Comparison of ENCODE assay signal across 12 mouse cellular contexts in the genomic region with DNA sequence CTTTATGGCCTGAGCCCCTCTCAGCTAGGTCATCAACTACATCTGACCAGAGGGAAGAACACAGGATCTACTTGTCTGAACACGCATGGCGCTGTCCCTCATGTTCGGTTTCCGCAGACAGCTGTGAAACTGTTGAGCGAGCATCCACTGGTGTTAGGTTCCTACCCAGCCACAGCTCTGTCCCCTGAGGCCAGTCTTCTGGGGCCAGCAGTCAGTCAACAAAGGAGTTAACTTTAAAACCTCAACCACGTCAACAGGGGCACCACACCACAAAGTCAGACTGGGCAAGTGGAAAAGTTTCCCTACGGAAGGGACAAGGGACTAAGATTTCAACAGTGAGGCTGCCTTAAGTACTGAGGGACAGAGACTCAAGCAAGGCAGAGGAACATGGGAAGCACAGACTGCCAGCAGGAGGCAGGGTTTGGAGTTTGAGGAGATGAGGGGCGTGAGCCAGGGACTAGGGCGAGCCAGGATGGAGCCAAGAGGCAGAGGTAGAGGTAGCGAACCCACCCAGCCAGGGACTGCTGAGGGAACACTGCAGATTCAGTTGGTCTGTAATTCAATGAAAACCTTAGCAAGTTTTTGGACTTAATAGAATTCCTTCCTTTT. TPM values are rescaled to one million over a fixed set of nuclear protein-coding genes. Genes with fewer than 3 reads are reported as not detected.
DNase-seq lines count a peak whose midpoint lies in the region; ATAC-seq and TF ChIP-seq lines count a peak whose summit lies in the region.
"Had no signal": no experiment of that assay in that cellular context is flagged by ENCODE, and none has a peak within 500 bp of the region (broad histone marks: within the 10 kb centered on the region; RNA-seq: fewer than 3 reads in every experiment).

No protein-coding gene starts in this region.

- 52% methylated on average over 10 of the region's 10 CpGs for WGBS in kidney, adult 2 months
- 81% methylated on average over 10 of the region's 10 CpGs for WGBS in midbrain, postnatal 0 days
- WGBS in midbrain, embryonic 10.5 days = 78% methylated on average over 10 of the region's 10 CpGs
- 52% methylated on average over 10 of the region's 10 CpGs for WGBS in embryonic facial prominence, embryonic 12.5 days
- whole genome bisulfite sequencing in stomach, postnatal 0 days = 61% methylated on average over 10 of the region's 10 CpGs

- no peaks in the 10 kb centered on the region for H3K27me3 ChIP-seq in kidney, adult 2 months (replicated peaks; ENCODE audit: control insufficient read depth, insufficient read depth, low read length)
- no peaks in the 10 kb centered on the region for H3K27me3 ChIP-seq in midbrain, postnatal 0 days (ENCODE audit: insufficient read depth, low read length)
- no peaks in the 10 kb centered on the region for H3K27me3 ChIP-seq in midbrain, embryonic 10.5 days (ENCODE audit: low read depth, poor library complexity, severe bottlenecking)
- H3K27me3 ChIP-seq in embryonic facial prominence, embryonic 12.5 days = no peaks in the 10 kb centered on the region
- H3K27me3 ChIP-seq in stomach, postnatal 0 days (ENCODE audit: control insufficient read depth, insufficient read depth, low read length) = no peaks in the 10 kb centered on the region
- H3K27me3 ChIP-seq: hindbrain, embryonic 13.5 days had no signal

- H3K4me2 ChIP-seq in midbrain, postnatal 0 days (ENCODE audit: low read depth, low read length, poor library complexity, severe bottlenecking) = no peak overlapping the region
- H3K4me2 ChIP-seq in embryonic facial prominence, embryonic 12.5 days (replicated peaks) = no peak overlapping the region
- H3K4me2 ChIP-seq in stomach, postnatal 0 days (replicated peaks; ENCODE audit: low read depth) = no peak overlapping the region; the same call in 1 of the 2 replicates
- H3K4me2 ChIP-seq: hindbrain, embryonic 13.5 days had no signal

- no peak for TF ChIP-seq EP300 in stomach, postnatal 0 days (optimal IDR thresholded peaks at IDR 0.05)

- H3K4me3 ChIP-seq in kidney, adult 2 months (ENCODE audit: insufficient read depth, low read depth, low read length) = no peak overlapping the region
- H3K4me3 ChIP-seq in midbrain, postnatal 0 days (ENCODE audit: low read depth, low read length) = no peak overlapping the region
- no peak overlapping the region for H3K4me3 ChIP-seq in midbrain, embryonic 10.5 days
- no peak overlapping the region for H3K4me3 ChIP-seq in embryonic facial prominence, embryonic 12.5 days
- no peak overlapping the region for H3K4me3 ChIP-seq in stomach, postnatal 0 days (ENCODE audit: low read depth, low read length)
- H3K4me3 ChIP-seq: forebrain, embryonic 10.5 days; hindbrain, embryonic 13.5 days had no signal

- no peaks in the 10 kb centered on the region for H3K9me3 ChIP-seq in midbrain, postnatal 0 days (ENCODE audit: low read length)
- H3K9me3 ChIP-seq in midbrain, embryonic 10.5 days (replicated peaks) = no peaks in the 10 kb centered on the region
- H3K9me3 ChIP-seq in embryonic facial prominence, embryonic 12.5 days = no peaks in the 10 kb centered on the region
- H3K9me3 ChIP-seq in stomach, postnatal 0 days (ENCODE audit: control insufficient read depth, low read length) = no peaks in the 10 kb centered on the region
- H3K9me3 ChIP-seq: forebrain, embryonic 10.5 days; hindbrain, embryonic 13.5 days had no signal

- no peak for TF ChIP-seq POLR2A in kidney, adult 2 months (IDR thresholded peaks at IDR 0.05; ENCODE audit: low read depth, low read length)

- peak; percentile 9 for DNase-seq in kidney, adult 2 months
- DNase-seq in kidney, postnatal 14 days = no peak
- no peak for DNase-seq in midbrain, postnatal 0 days (ENCODE audit: low spot score)
- DNase-seq in midbrain, embryonic 10.5 days (ENCODE audit: low spot score) = no peak
- DNase-seq in stomach, postnatal 0 days (ENCODE audit: low spot score) = no peak
- DNase-seq: cerebellum, adult 8-10 months; right cerebral cortex, postnatal 4 days; thymus, postnatal 25 days had no signal

- peak overlapping the region; percentile 30 for H3K27ac ChIP-seq in kidney, adult 2 months (ENCODE audit: insufficient read depth, low read depth, low read length)
- H3K27ac ChIP-seq in midbrain, postnatal 0 days (ENCODE audit: low read depth, low read length) = no peak overlapping the region
- H3K27ac ChIP-seq in midbrain, embryonic 10.5 days (replicated peaks) = no peak overlapping the region
- H3K27ac ChIP-seq in embryonic facial prominence, embryonic 12.5 days = peak overlapping the region; percentile 36; the same call in 1 of the 2 replicates
- H3K27ac ChIP-seq in stomach, postnatal 0 days (replicated peaks) = no peak overlapping the region
- H3K27ac ChIP-seq: forebrain, embryonic 10.5 days; hindbrain, embryonic 13.5 days had no signal

- H3K36me3 ChIP-seq in kidney, adult 2 months (ENCODE audit: control insufficient read depth, insufficient read depth, low read length) = no peaks in the 10 kb centered on the region
- no peaks in the 10 kb centered on the region for H3K36me3 ChIP-seq in midbrain, postnatal 0 days (ENCODE audit: insufficient read depth, low read length)
- no peaks in the 10 kb centered on the region for H3K36me3 ChIP-seq in midbrain, embryonic 10.5 days
- H3K36me3 ChIP-seq in embryonic facial prominence, embryonic 12.5 days = no peaks in the 10 kb centered on the region
- no peaks in the 10 kb centered on the region for H3K36me3 ChIP-seq in stomach, postnatal 0 days (ENCODE audit: control insufficient read depth, insufficient read depth, low read length)
- H3K36me3 ChIP-seq: forebrain, embryonic 10.5 days; hindbrain, embryonic 13.5 days had no signal

- no peak for ATAC-seq in midbrain, postnatal 0 days (ENCODE audit: low FRiP score)
- ATAC-seq in embryonic facial prominence, embryonic 12.5 days (ENCODE audit: insufficient number of reproducible peaks, insufficient read depth, low FRiP score, low TSS enrichment) = no peak
- no peak for ATAC-seq in stomach, postnatal 0 days (ENCODE audit: low FRiP score, low TSS enrichment)
- no peak for ATAC-seq in megakaryocyte progenitor cell, adult 5-6 weeks (replicated peaks; ENCODE audit: poor library complexity)

- peaks cover 62% of the 10 kb centered on the region for H3K4me1 ChIP-seq in kidney, adult 2 months (ENCODE audit: control insufficient read depth, insufficient read depth, low read length)
- peaks cover 14% of the 10 kb centered on the region; the same call in 1 of the 2 replicates for H3K4me1 ChIP-seq in midbrain, postnatal 0 days (ENCODE audit: insufficient read depth, low read length)
- peaks cover 60% of the 10 kb centered on the region for H3K4me1 ChIP-seq in midbrain, embryonic 10.5 days
- peaks cover 73% of the 10 kb centered on the region for H3K4me1 ChIP-seq in embryonic facial prominence, embryonic 12.5 days
- peaks cover 25% of the 10 kb centered on the region for H3K4me1 ChIP-seq in stomach, postnatal 0 days (replicated peaks; ENCODE audit: control insufficient read depth, insufficient read depth)

- TF ChIP-seq CTCF in kidney, adult 2 months (conservative IDR thresholded peaks at IDR 0.05; ENCODE audit: insufficient read depth, insufficient read length, low read depth, low read length) = no peak
- peak; percentile 34 for TF ChIP-seq CTCF in midbrain, postnatal 0 days (IDR thresholded peaks at IDR 0.05)
- peak; percentile 61 for TF ChIP-seq CTCF in stomach, postnatal 0 days (IDR thresholded peaks at IDR 0.05; ENCODE audit: low read depth)

- H3K9ac ChIP-seq in midbrain, postnatal 0 days (replicated peaks; ENCODE audit: low read length, poor library complexity, severe bottlenecking) = no peak overlapping the region
- H3K9ac ChIP-seq in embryonic facial prominence, embryonic 12.5 days = no peak overlapping the region
- H3K9ac ChIP-seq in stomach, postnatal 0 days (ENCODE audit: low read length) = no peak overlapping the region

RNA-seq across cellular contexts. Expression of a gene that starts 7.0 kb away (rescaled TPM):
- 16.6 and 17.8 TPM in 2 replicates for polyA plus RNA-seq in kidney, adult 2 months (2012; rRNA removed)
- total RNA-seq in midbrain, postnatal 0 days (2014; rRNA removed) = 16.3 and 19.2 TPM in 2 replicates
- 6.1 and 6.2 TPM in 2 replicates for polyA plus RNA-seq in midbrain, postnatal 0 days (2015; fragmentation: Nextera tagmentation; extraction: Ambion mirVana)
- 10.5 and 10.7 TPM in 2 replicates for polyA plus RNA-seq in midbrain, embryonic 10.5 days (2016; fragmentation: Nextera tagmentation; extraction: Ambion mirVana)
- polyA plus RNA-seq in embryonic facial prominence, embryonic 12.5 days (2016; fragmentation: Nextera tagmentation; extraction: Ambion mirVana) = 17.9 and 18.3 TPM in 2 replicates
- polyA plus RNA-seq in stomach, postnatal 0 days (2015; fragmentation: Nextera tagmentation; extraction: Ambion mirVana) = 12.9 and 13.3 TPM in 2 replicates
- total RNA-seq in megakaryocyte progenitor cell, adult 5-6 weeks (2015) = 26.7 and 32.2 TPM in 2 replicates
- total RNA-seq in megakaryocyte progenitor cell, adult 5-6 weeks (2017) = 26.2 and 33.4 TPM in 2 replicates

Comparison
In these comparisons a context has a peak if more than half of its experiments do, and no peak if none do; other contexts are left out.
1. H3K27ac ChIP-seq: peak in kidney, adult 2 months (single experiment) and embryonic facial prominence, embryonic 12.5 days (single experiment); none in midbrain, postnatal 0 days (single experiment), midbrain, embryonic 10.5 days (single experiment) and stomach, postnatal 0 days (single experiment).